Mouse (Mus musculus): Measurements from ENCODE around the gene Ube2v1. TPM values are rescaled to one million over a fixed set of nuclear protein-coding genes. Genes with fewer than 3 reads are reported as not detected.

The Ube2v1 gene
- total and polyA plus RNA-seq, 3 experiments, result 164 to 343 TPM; not detected in 1

GRCm38 (mm10) chr2:167574814-167575213 is 57.1 kb downstream of the Ube2v1 start:
- Histone ChIP-seq H3K9ac (ENCODE audit: control insufficient read depth, low read depth, low read length, poor library complexity, severe bottlenecking) (no peak overlapping the region), H3K9me3 (replicated peaks; ENCODE audit: insufficient read depth, low read length) (no peaks in the 10 kb centered on the region), H3K27ac (ENCODE audit: control insufficient read depth, low read depth, low read length) (no peak overlapping the region), H3K4me1 (ENCODE audit: control insufficient read depth in 1 of 2, insufficient read depth in 2 of 2, low read length in 2 of 2) (peaks cover 0 to 3% of the 10 kb centered on the region in 2 experiments; a peak in 1 of 4 replicates), H3K79me2 (ENCODE audit: control insufficient read depth, insufficient read depth, low read length, poor library complexity) (no peaks in the 10 kb centered on the region), H3K36me3 (ENCODE audit: control insufficient read depth in 1 of 2, insufficient read depth in 2 of 2, low read length in 2 of 2) (no peaks in the 10 kb centered on the region), H3K4me3 (ENCODE audit: control insufficient read depth in 1 of 2, insufficient read depth in 1 of 2, low read depth in 2 of 2, low read length in 2 of 2) (no peak overlapping the region), H3K27me3 (ENCODE audit: control insufficient read depth in 1 of 2, insufficient read depth in 2 of 2, low read length in 2 of 2) (peaks cover 0 to 4% of the 10 kb centered on the region in 2 experiments; a peak in 2 of 4 replicates)
- DNase-seq (ENCODE audit: low read depth, low spot score), result no peak
- TF ChIP-seq MAZ (IDR thresholded peaks at IDR 0.05; ENCODE audit: low read depth, low read length) (no peak), KAT2A (conservative IDR thresholded peaks at IDR 0.05; ENCODE audit: low read depth, low read length) (no peak), NELFE (IDR thresholded peaks at IDR 0.05; ENCODE audit: low read depth, low read length) (no peak), TCF12 (IDR thresholded peaks at IDR 0.05; ENCODE audit: low read depth, low read length) (no peak), ZMIZ1 (IDR thresholded peaks at IDR 0.05; ENCODE audit: low read depth, low read length) (no peak), ELF1 (IDR thresholded peaks at IDR 0.05; ENCODE audit: low read depth, low read length) (no peak), NRF1 (IDR thresholded peaks at IDR 0.05; ENCODE audit: insufficient read depth, low read depth, low read length, poor library complexity, severe bottlenecking) (no peak), TAL1 (IDR thresholded peaks at IDR 0.05; ENCODE audit: low read length) (no peak)

GRCm38 (mm10) chr2:167571442-167572220 is 60.3 kb downstream of the Ube2v1 start:
- Histone ChIP-seq H3K9ac (ENCODE audit: control insufficient read depth, low read depth, low read length, poor library complexity, severe bottlenecking) (no peak overlapping the region), H3K27ac (ENCODE audit: control insufficient read depth, low read depth, low read length) (no peak overlapping the region), H3K36me3 (ENCODE audit: control insufficient read depth in 1 of 2, insufficient read depth in 2 of 2, low read length in 2 of 2) (no peaks in the 10 kb centered on the region), H3K27me3 (ENCODE audit: control insufficient read depth in 1 of 2, insufficient read depth in 2 of 2, low read length in 2 of 2) (peaks cover 3 to 14% of the 10 kb centered on the region in 2 experiments; a peak in 2 of 4 replicates), H3K4me3 (ENCODE audit: control insufficient read depth in 1 of 2, insufficient read depth in 1 of 2, low read depth in 2 of 2, low read length in 2 of 2) (no peak overlapping the region), H3K4me1 (ENCODE audit: control insufficient read depth in 1 of 2, insufficient read depth in 2 of 2, low read length in 2 of 2) (no peaks in the 10 kb centered on the region), H3K79me2 (ENCODE audit: control insufficient read depth, insufficient read depth, low read length, poor library complexity) (no peaks in the 10 kb centered on the region), H3K9me3 (replicated peaks; ENCODE audit: insufficient read depth, low read length) (no peaks in the 10 kb centered on the region)
- DNase-seq (ENCODE audit: low read depth, low spot score), result no peak
- no peak for TF ChIP-seq ZKSCAN1 (IDR thresholded peaks at IDR 0.05; ENCODE audit: low read depth, low read length)
- no peak for TF ChIP-seq TBP (IDR thresholded peaks at IDR 0.05; ENCODE audit: low read depth, low read length)
- no peak for TF ChIP-seq POLR2AphosphoS2 (IDR thresholded peaks at IDR 0.05; ENCODE audit: low read length)

GRCm38 (mm10) chr2:167570815-167571214 is 61.1 kb downstream of the Ube2v1 start:
- no peaks in the 10 kb centered on the region for H3K9me3 ChIP-seq (replicated peaks; ENCODE audit: insufficient read depth, low read length)
- no peaks in the 10 kb centered on the region for H3K4me1 ChIP-seq (ENCODE audit: control insufficient read depth in 1 of 2, insufficient read depth in 2 of 2, low read length in 2 of 2)
- no peak overlapping the region for H3K27ac ChIP-seq (ENCODE audit: control insufficient read depth, low read depth, low read length)
- no peaks in the 10 kb centered on the region for H3K79me2 ChIP-seq (ENCODE audit: control insufficient read depth, insufficient read depth, low read length, poor library complexity)
- H3K36me3 ChIP-seq (ENCODE audit: control insufficient read depth in 1 of 2, insufficient read depth in 2 of 2, low read length in 2 of 2), result no peaks in the 10 kb centered on the region
- DNase-seq (ENCODE audit: low read depth, low spot score), result no peak
- no peak overlapping the region for H3K9ac ChIP-seq (ENCODE audit: control insufficient read depth, low read depth, low read length, poor library complexity, severe bottlenecking)
- H3K4me3 ChIP-seq (ENCODE audit: control insufficient read depth in 1 of 2, insufficient read depth in 1 of 2, low read depth in 2 of 2, low read length in 2 of 2), result no peak overlapping the region
- peaks cover 3 to 14% of the 10 kb centered on the region in 2 experiments; a peak in 2 of 4 replicates for H3K27me3 ChIP-seq (ENCODE audit: control insufficient read depth in 1 of 2, insufficient read depth in 2 of 2, low read length in 2 of 2)
- no peak for TF ChIP-seq CTCF (IDR thresholded peaks at IDR 0.05 in 2 of 3, conservative IDR thresholded peaks at IDR 0.05 in 1 of 3; ENCODE audit: control insufficient read depth in 1 of 3, insufficient read depth in 1 of 3, low read depth in 2 of 3, low read length in 3 of 3, poor library complexity in 1 of 3, severe bottlenecking in 1 of 3)
- no peak for TF ChIP-seq USF1 (IDR thresholded peaks at IDR 0.05; ENCODE audit: low read depth, low read length)
- TF ChIP-seq ELF1 (IDR thresholded peaks at IDR 0.05; ENCODE audit: low read depth, low read length), result no peak
- TF ChIP-seq SIN3A (IDR thresholded peaks at IDR 0.05; ENCODE audit: low read length), result no peak
- TF ChIP-seq GATA1 (IDR thresholded peaks at IDR 0.05; ENCODE audit: low read depth, low read length), result no peak
- no peak for TF ChIP-seq ZNF384 (IDR thresholded peaks at IDR 0.05; ENCODE audit: low read depth, low read length)
- no peak for TF ChIP-seq EP300 (IDR thresholded peaks at IDR 0.05; ENCODE audit: low read depth in 1 of 2, low read length in 2 of 2)
- TF ChIP-seq UBTF (IDR thresholded peaks at IDR 0.05; ENCODE audit: borderline replicate concordance, insufficient read depth, low read depth, low read length), result no peak
- TF ChIP-seq TAL1 (IDR thresholded peaks at IDR 0.05; ENCODE audit: low read length), result no peak
- no peak for TF ChIP-seq RAD21 (IDR thresholded peaks at IDR 0.05; ENCODE audit: low read depth, low read length)
- TF ChIP-seq MXI1 (IDR thresholded peaks at IDR 0.05; ENCODE audit: low read depth, low read length), result no peak
- TF ChIP-seq TCF12 (IDR thresholded peaks at IDR 0.05; ENCODE audit: low read depth, low read length), result no peak
- no peak for TF ChIP-seq KAT2A (conservative IDR thresholded peaks at IDR 0.05; ENCODE audit: low read depth, low read length)
- TF ChIP-seq HCFC1 (IDR thresholded peaks at IDR 0.05; ENCODE audit: low read depth, low read length), result no peak
- no peak for TF ChIP-seq POLR2AphosphoS5 (IDR thresholded peaks at IDR 0.05; ENCODE audit: borderline replicate concordance, low read depth, low read length)
- TF ChIP-seq ETS1 (IDR thresholded peaks at IDR 0.05; ENCODE audit: low read depth, low read length), result no peak
- TF ChIP-seq BHLHE40 (IDR thresholded peaks at IDR 0.05; ENCODE audit: borderline replicate concordance, low read depth, low read length), result no peak
